Mouse (Mus musculus): ENCODE results near the gene Eif2ak1. TPM values are rescaled to one million over a fixed set of nuclear protein-coding genes. Genes with fewer than 3 reads are reported as not detected.

The Eif2ak1 gene
- polyA plus RNA-seq, 1 experiment from 2014 or later: 46.3 TPM

- Histone ChIP-seq H3K36me3 (no peaks in the 10 kb centered on the region), H3K4me3 (replicated peaks) (no peak overlapping the region), H3K4me1 (replicated peaks) (peaks cover 18% of the 10 kb centered on the region), H3K9me3 (no peaks in the 10 kb centered on the region), H3K9ac (replicated peaks) (no peak overlapping the region), H3K4me2 (replicated peaks) (no peak overlapping the region), H3K27me3 (no peaks in the 10 kb centered on the region), H3K27ac (no peak overlapping the region)
- ATAC-seq: no peak
- 89% methylated on average over 24 of the region's 24 CpGs for WGBS
These were observed 2.5 kb downstream of the Eif2ak1 start for GRCm38 (mm10) chr5:143819906-143820660.

- Histone ChIP-seq H3K9me3 (no peaks in the 10 kb centered on the region), H3K36me3 (no peaks in the 10 kb centered on the region), H3K4me3 (replicated peaks) (no peak overlapping the region), H3K9ac (replicated peaks) (no peak overlapping the region), H3K4me2 (replicated peaks) (no peak overlapping the region), H3K27me3 (no peaks in the 10 kb centered on the region), H3K4me1 (replicated peaks) (peaks cover 18% of the 10 kb centered on the region), H3K27ac (no peak overlapping the region)
- no peak for ATAC-seq
- 98% methylated on average over 5 of the region's 5 CpGs for WGBS
These were observed 3.2 kb downstream of the Eif2ak1 start for GRCm38 (mm10) chr5:143820820-143821219.

- WGBS: 90% methylated on average over 11 of the region's 11 CpGs
- H3K4me1 ChIP-seq (replicated peaks): no peaks in the 10 kb centered on the region
- ATAC-seq: no peak
- no peaks in the 10 kb centered on the region for H3K9me3 ChIP-seq
- H3K36me3 ChIP-seq: peaks cover 49% of the 10 kb centered on the region
- no peaks in the 10 kb centered on the region for H3K27me3 ChIP-seq
- H3K4me3 ChIP-seq (replicated peaks): no peak overlapping the region
- no peak overlapping the region for H3K4me2 ChIP-seq (replicated peaks)
- H3K9ac ChIP-seq (replicated peaks): no peak overlapping the region
- H3K27ac ChIP-seq: no peak overlapping the region
These were observed 54.1 kb downstream of the Eif2ak1 start for GRCm38 (mm10) chr5:143871547-143872169.

DNA sequence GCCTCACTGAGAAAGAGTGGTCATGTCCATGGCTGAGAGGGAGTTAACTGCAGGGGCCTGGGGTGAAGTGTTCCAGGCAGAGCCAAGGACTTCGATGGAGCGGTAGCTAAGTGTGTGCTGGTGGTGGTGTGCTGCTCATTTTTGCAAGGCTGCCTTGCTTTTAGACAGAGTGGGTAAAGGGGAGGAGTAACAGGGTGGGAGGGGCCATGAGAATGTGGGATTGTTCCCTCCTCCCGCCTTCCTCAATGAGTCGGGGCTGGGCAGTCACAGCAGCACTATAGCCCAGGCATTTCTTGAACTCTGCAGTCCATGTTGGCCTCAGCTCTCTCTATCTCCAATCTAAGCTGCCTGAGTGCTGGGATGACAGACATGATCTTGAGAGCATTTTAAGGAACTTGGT lies 57.0 kb downstream of the Eif2ak1 start:
- no peak overlapping the region for H3K4me3 ChIP-seq (replicated peaks)
- H3K36me3 ChIP-seq: peaks cover 75% of the 10 kb centered on the region

GRCm38 (mm10) chr5:143885274-143885673 lies 67.7 kb downstream of the Eif2ak1 start:
- no peaks in the 10 kb centered on the region for H3K27me3 ChIP-seq
- H3K9me3 ChIP-seq: 0 out of 2 replicates have a peak, but pooled peaks cover 4% of the 10 kb centered on the region
- H3K27ac ChIP-seq: no peak overlapping the region
- WGBS: 98% methylated on average over 3 of the region's 3 CpGs
- no peak overlapping the region for H3K4me3 ChIP-seq (replicated peaks)
- H3K36me3 ChIP-seq: peaks cover 98% of the 10 kb centered on the region
- no peak overlapping the region for H3K4me2 ChIP-seq (replicated peaks)
- ATAC-seq: no peak
- H3K9ac ChIP-seq (replicated peaks): no peak overlapping the region
- H3K4me1 ChIP-seq (replicated peaks): no peaks in the 10 kb centered on the region

More for the DNA sequence above, 57.0 kb downstream of the Eif2ak1 start:
- Histone ChIP-seq H3K27me3 (no peaks in the 10 kb centered on the region), H3K9me3 (no peaks in the 10 kb centered on the region), H3K4me2 (replicated peaks) (no peak overlapping the region), H3K27ac (no peak overlapping the region), H3K4me1 (replicated peaks) (no peaks in the 10 kb centered on the region), H3K9ac (replicated peaks) (no peak overlapping the region)
- no peak for ATAC-seq
- WGBS: 63% methylated on average over 4 of the region's 4 CpGs

DNA sequence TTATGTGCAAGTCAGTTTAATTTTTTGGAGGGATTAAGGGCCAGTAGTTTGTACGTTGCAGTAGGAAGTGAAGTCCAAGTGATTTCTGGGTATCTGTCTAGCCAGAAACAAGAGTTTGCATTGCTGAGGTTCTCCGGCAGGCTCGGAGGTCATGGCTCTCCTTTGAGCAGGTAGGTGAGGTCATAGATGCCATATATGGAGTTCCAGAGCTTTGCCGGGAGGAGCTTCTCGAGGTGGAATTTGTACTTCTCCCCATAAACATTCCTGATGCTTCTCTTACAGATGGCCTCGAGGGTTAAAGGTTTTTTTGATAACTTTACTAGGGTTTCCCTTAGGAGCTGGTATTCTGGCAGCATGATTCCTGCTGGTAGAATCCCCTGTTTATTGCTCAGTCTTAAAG lies 73.2 kb downstream of the Eif2ak1 start:
- Histone ChIP-seq H3K9ac (replicated peaks) (no peak overlapping the region), H3K4me1 (replicated peaks) (no peaks in the 10 kb centered on the region), H3K4me3 (replicated peaks) (no peak overlapping the region), H3K4me2 (replicated peaks) (no peak overlapping the region), H3K27me3 (no peaks in the 10 kb centered on the region), H3K27ac (no peak overlapping the region), H3K36me3 (peaks cover 89% of the 10 kb centered on the region), H3K9me3 (0 out of 2 replicates have a peak, but pooled peaks cover 4% of the 10 kb centered on the region)
- 89% methylated on average over 6 of the region's 6 CpGs for WGBS
- no peak for ATAC-seq

- H3K9me3 ChIP-seq: no peaks in the 10 kb centered on the region
- no peak overlapping the region for H3K4me2 ChIP-seq (replicated peaks)
- H3K4me1 ChIP-seq (replicated peaks): no peaks in the 10 kb centered on the region
- ATAC-seq: no peak
- peaks cover 84% of the 10 kb centered on the region for H3K36me3 ChIP-seq
- no peak overlapping the region for H3K9ac ChIP-seq (replicated peaks)
- no peak overlapping the region for H3K4me3 ChIP-seq (replicated peaks)
- H3K27me3 ChIP-seq: no peaks in the 10 kb centered on the region
- WGBS: 77% methylated on average over 9 of the region's 9 CpGs
- H3K27ac ChIP-seq: no peak overlapping the region
These were observed 74.8 kb downstream of the Eif2ak1 start for GRCm38 (mm10) chr5:143892255-143892886.

GRCm38 (mm10) chr5:143893396-143893795 lies 75.8 kb downstream of the Eif2ak1 start:
- Histone ChIP-seq H3K4me3 (replicated peaks) (no peak overlapping the region), H3K36me3 (peaks cover 85% of the 10 kb centered on the region), H3K9me3 (no peaks in the 10 kb centered on the region), H3K27ac (no peak overlapping the region), H3K4me1 (replicated peaks) (no peaks in the 10 kb centered on the region), H3K4me2 (replicated peaks) (no peak overlapping the region), H3K27me3 (no peaks in the 10 kb centered on the region), H3K9ac (replicated peaks) (no peak overlapping the region)
- WGBS: 90% methylated on average over 5 of the region's 5 CpGs
- no peak for ATAC-seq

DNA sequence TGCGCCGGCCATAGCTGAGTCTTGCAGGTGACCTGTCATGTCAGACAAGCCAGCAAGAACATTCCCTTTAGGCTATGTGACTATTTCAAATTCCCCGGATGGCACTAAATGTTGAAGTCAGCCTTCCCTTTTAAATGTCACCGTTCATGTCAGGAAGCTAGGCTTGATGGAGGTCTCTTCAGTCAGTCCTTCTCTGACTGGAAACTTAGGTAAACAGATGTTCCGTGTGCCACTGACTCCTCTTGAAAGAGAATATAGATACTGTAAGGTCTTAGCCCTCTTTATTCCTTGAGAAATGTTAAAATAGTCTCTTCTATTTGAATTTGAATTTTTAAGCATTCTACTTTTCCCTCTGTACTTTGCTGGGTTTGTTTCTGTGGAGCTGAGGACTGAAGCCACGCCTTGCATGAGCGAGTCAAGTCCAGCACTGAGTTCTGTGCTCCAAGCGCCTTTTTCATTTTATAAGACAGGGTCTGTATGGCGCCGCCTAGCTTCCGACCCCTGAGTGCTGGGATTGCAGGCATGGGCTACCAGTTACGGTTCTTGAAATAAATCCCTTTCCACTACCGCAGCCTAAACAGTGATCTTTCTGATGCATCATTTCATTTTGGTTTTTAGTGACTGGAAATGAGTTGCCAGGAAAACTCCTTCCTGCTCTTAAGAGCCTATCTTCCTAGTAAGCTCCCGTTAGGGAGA lies 80.2 kb downstream of the Eif2ak1 start, which contains the start of gene Ankrd61:
Gene Ankrd61 (minus strand): TSS at position 51 of the 696 bp plus-strand sequence.
- Histone ChIP-seq H3K36me3 (peaks cover 88% of the 10 kb centered on the region), H3K9ac (replicated peaks) (no peak within 1 kb of the TSS), H3K4me2 (replicated peaks) (no peak within 1 kb of the TSS), H3K4me3 (replicated peaks) (no peak within 1 kb of the TSS), H3K27me3 (no peaks in the 10 kb centered on the region), H3K9me3 (no peaks in the 10 kb centered on the region), H3K27ac (no peak within 1 kb of the TSS), H3K4me1 (replicated peaks) (no peaks in the 10 kb centered on the region)
- no peak for ATAC-seq
- WGBS: 86% methylated on average over 14 of the region's 14 CpGs

DNA sequence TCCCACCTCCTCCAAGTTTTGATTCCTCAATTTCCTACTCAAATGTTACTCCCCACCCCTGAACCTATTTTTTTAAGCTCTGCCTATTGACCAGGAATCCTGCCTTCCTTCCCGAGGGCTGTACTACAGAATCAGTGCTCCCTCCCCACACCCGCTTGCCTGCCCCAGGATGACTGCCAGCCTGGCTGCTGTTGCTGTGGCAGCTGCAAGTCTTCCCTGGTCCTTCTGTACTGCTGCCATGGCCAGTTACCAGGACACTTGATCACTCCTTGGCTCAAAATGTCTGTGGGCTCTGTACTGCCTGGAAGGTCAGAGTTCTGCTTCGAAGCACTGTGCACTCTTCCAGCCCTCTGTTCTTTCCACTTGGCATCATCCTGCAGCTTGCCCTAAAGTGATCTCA lies 84.5 kb downstream of the Eif2ak1 start:
- Histone ChIP-seq H3K27ac (no peak overlapping the region), H3K4me1 (replicated peaks) (no peaks in the 10 kb centered on the region), H3K27me3 (no peaks in the 10 kb centered on the region), H3K4me3 (replicated peaks) (no peak overlapping the region), H3K9me3 (no peaks in the 10 kb centered on the region), H3K36me3 (peaks cover 89% of the 10 kb centered on the region), H3K9ac (replicated peaks) (no peak overlapping the region), H3K4me2 (replicated peaks) (no peak overlapping the region)
- WGBS: 88% methylated on average over 3 of the region's 3 CpGs
- ATAC-seq: no peak

- H3K27ac ChIP-seq: no peak overlapping the region
- no peak overlapping the region for H3K4me2 ChIP-seq (replicated peaks)
- peaks cover 15% of the 10 kb centered on the region for H3K4me1 ChIP-seq (replicated peaks)
- H3K27me3 ChIP-seq: no peaks in the 10 kb centered on the region
- H3K4me3 ChIP-seq (replicated peaks): no peak overlapping the region
- no peak for ATAC-seq
- no peaks in the 10 kb centered on the region for H3K9me3 ChIP-seq
- peaks cover 79% of the 10 kb centered on the region for H3K36me3 ChIP-seq
- H3K9ac ChIP-seq (replicated peaks): no peak overlapping the region
- 92% methylated on average over 4 of the region's 4 CpGs for WGBS
These were observed 86.2 kb downstream of the Eif2ak1 start for GRCm38 (mm10) chr5:143903813-143904212.

DNA sequence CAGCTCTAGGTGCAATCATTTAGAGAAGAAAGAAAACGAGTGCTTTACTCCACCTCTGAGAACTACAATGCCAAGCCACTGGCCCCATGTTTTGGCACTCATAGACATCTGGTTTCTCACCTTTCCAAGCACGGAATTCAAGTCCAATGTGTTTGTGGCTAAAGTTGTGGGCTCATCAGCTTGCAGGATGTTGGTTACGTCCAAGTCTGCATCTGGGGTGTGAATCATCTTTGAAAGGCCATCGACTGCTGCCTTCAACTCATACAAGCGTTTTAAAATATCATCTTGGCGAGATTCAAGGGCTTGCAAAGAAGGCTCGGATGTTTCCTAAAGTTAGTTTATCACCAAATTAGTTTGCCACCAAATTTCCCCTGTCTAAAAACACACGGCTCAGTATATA lies 88.8 kb downstream of the Eif2ak1 start:
- ATAC-seq: no peak
- Histone ChIP-seq H3K4me1 (replicated peaks) (peaks cover 28% of the 10 kb centered on the region), H3K9ac (replicated peaks) (no peak overlapping the region), H3K9me3 (no peaks in the 10 kb centered on the region), H3K4me3 (replicated peaks) (no peak overlapping the region), H3K27me3 (no peaks in the 10 kb centered on the region), H3K36me3 (peaks cover 54% of the 10 kb centered on the region), H3K27ac (no peak overlapping the region), H3K4me2 (replicated peaks) (no peak overlapping the region)
- 92% methylated on average over 8 of the region's 8 CpGs for WGBS
